Mouse (Mus musculus) hindbrain, embryonic 15.5 days (tissue): ENCODE data around the gene Fcgr1. TPM values are rescaled to one million over a fixed set of nuclear protein-coding genes. Genes with fewer than 3 reads are reported as not detected.
"Not testable (repeated sequence)": the region's sequence is repeated elsewhere in the genome, so short reads cannot be mapped to it uniquely, and the experiment has no call there.

Experiments
- ATAC-seq: fragments of 200-750 bp; cut with Nextera tagmentation; 2 replicates; pipeline ENCODE4 v1.8.0; 2017; ENCODE audit warnings: low read depth, moderate number of reproducible peaks, moderate TSS enrichment; ENCODE audit not compliant: low FRiP score
- H3K27ac ChIP-seq: fragments of 300-500 bp; sonication (generic); replicated peaks from 2 replicates; pipeline ENCODE4 v1.5.1; 2015; ENCODE audit warnings: mild to moderate bottlenecking, inconsistent platforms
- H3K27me3 ChIP-seq: fragments of 300-500 bp; sonication (generic); 2 replicates; pipeline ENCODE4 v1.6.1; 2015; ENCODE audit warnings: control low read depth, inconsistent platforms
- H3K36me3 ChIP-seq: fragments of 300-500 bp; sonication (generic); 2 replicates; pipeline ENCODE4 v1.6.1; 2015; ENCODE audit warnings: control low read depth, inconsistent platforms
- H3K4me1 ChIP-seq: fragments of 300-500 bp; sonication (generic); replicated peaks from 2 replicates; pipeline ENCODE4 v1.6.1; 2015; ENCODE audit warnings: control low read depth, inconsistent platforms
- H3K4me2 ChIP-seq: fragments of 300-500 bp; sonication (generic); 2 replicates; pipeline ENCODE4 v1.6.1; 2015; ENCODE audit warnings: moderate library complexity, mild to moderate bottlenecking, inconsistent platforms
- H3K4me3 ChIP-seq: fragments of 300-500 bp; sonication (generic); 2 replicates; pipeline ENCODE4 v1.5.1; 2015; ENCODE audit warnings: mild to moderate bottlenecking, inconsistent platforms
- H3K9ac ChIP-seq: fragments of 300-500 bp; sonication (generic); 2 replicates; pipeline ENCODE4 v1.6.1; 2015; ENCODE audit warnings: inconsistent platforms
- H3K9me3 ChIP-seq: fragments of 300-500 bp; sonication (generic); 2 replicates; pipeline ENCODE4 v1.6.1; 2016; ENCODE audit warnings: control low read depth, inconsistent platforms
- WGBS: fragments of 180-500 bp; shearing (Covaris S2); methylation state at CpG from one replicate; pipeline ENCODE4 v1.1.7; 2015; 5-methylcytosine and 5-hydroxymethylcytosine counted together
- polyA plus RNA-seq: library from polyadenylated mRNA; unstranded; fragments of >200 nt; fragmentation: Nextera tagmentation; extraction: Ambion mirVana; gene quantifications from 2 replicates; pipeline ENCODE4 v1.2.1, GENCODE M21; 2015

Gene Fcgr1
- 1.4 and 2.3 TPM in 2 replicates for polyA plus RNA-seq

DNA sequence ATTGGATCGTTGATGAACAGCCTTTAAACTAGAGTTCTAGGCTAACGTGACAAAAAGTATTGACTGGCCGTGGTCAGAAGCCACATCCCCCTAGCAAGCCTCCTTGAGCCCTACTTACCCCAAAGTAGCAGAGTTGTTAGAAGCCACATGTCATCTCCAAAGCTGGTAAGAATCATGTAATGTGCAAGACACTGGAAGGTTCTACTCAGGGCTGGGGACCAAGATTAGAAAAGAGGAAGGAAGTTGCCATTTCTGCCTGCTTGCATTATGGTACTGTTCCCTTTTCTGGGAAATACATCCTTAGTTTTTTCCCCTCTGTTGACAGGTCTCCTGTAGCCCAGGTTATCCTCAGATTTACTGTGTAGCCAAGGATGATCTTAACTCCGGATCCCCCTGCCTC lies at the start of gene Fcgr1:
TSS of gene Fcgr1 (minus strand) at position 183 of the 400 bp plus-strand sequence.
- H3K4me2 ChIP-seq = no peak within 1 kb of the TSS
- 85% methylated on average over 4 of the region's 4 CpGs for WGBS
- no peak within 1 kb of the TSS for H3K27ac ChIP-seq
- H3K27me3 ChIP-seq = no peaks in the 10 kb centered on the region
- H3K4me3 ChIP-seq = no peak within 1 kb of the TSS
- H3K9me3 ChIP-seq = no peaks in the 10 kb centered on the region
- no peak within 1 kb of the TSS for H3K9ac ChIP-seq
- H3K4me1 ChIP-seq = no peaks in the 10 kb centered on the region
- ATAC-seq = no peak
- no peaks in the 10 kb centered on the region for H3K36me3 ChIP-seq

DNA sequence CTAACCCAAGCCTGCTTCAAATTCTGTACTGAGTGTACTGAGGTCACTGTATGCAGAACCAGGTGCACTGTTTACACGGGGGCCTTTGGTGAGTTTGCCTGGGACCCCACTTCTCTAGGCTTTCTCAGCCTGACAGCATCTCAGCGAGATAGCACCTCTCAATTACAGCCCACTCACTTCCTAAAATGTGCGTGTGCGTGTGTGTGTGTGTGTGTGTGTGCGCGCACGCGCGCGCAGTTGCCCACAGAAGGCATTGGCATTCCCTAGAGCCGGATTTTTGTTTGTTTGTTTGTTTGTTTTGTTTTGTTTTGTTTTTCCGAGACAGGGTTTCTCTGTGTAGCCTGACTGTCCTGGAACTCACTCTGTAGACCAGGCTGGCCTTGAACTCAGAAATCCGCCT lies 48.9 kb upstream of the Fcgr1 start:
- H3K9ac ChIP-seq, H3K27ac ChIP-seq, H3K36me3 ChIP-seq, H3K4me3 ChIP-seq, H3K9me3 ChIP-seq, ATAC-seq, H3K4me1 ChIP-seq, H3K4me2 ChIP-seq: not testable (repeated sequence)
- WGBS = 58% methylated on average over 13 of the region's 13 CpGs
- peaks cover 59% of the 10 kb centered on the region for H3K27me3 ChIP-seq

DNA sequence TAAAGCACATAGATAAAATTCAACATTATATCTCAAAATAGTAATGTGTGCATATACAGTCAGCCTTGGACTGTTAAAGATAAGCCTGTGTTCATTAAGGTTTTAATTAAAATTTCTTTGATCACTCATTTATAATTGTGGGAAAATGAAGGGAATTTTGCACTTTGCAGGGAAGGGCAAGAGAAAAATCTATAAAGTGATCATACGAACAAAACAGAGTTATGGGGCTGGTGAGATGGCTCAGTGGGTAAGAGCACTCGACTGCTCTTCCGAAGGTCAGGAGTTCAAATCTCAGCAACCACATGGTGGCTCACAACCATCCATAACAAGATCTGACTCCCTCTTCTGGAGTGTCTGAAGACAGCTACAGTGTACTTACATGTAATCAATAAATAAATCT lies 48.3 kb upstream of the Fcgr1 start:
- WGBS = 52% methylated on average over 3 of the region's 3 CpGs
- not testable (repeated sequence) for ATAC-seq
- H3K27me3 ChIP-seq = peaks cover 65% of the 10 kb centered on the region

DNA sequence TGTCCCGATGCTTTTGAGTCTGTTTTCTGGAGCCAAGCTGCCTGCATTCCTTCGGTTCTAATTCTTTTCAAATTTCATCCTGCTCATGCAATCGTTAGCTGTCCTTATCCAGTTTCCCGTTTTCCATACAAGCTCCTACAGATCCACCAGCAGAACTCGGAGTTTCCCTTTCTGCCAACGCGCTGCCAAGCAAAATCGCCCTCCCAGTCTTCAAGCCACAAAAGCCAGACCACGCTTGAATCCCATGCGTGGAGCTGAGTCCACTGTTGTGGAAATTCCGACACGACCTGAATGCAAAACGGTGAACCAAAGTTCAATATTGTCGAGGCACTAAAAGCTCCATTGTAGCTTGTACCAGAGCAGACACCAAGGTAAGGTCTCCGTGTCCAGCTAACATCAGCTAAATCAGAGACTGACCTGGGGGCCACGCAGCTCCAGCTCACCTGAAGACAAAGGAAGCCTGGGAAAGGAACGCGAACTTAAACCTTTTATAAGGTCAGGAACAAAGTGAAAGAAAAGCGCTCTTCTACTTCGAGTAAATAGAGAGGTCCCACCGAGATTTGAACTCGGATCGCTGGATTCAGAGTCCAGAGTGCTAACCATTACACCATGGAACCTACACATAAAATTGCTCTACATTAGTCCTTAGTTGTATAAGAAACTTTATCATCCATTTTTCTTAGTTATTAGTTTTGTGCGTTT lies 47.0 kb upstream of the Fcgr1 start:
- Histone ChIP-seq H3K27ac (no peak overlapping the region), H3K9me3 (no peaks in the 10 kb centered on the region), H3K4me1 (no peaks in the 10 kb centered on the region), H3K4me3 (no peak overlapping the region), H3K9ac (no peak overlapping the region), H3K36me3 (no peaks in the 10 kb centered on the region), H3K27me3 (peaks cover 78% of the 10 kb centered on the region), H3K4me2 (no peak overlapping the region)
- 3% methylated on average over 24 of the region's 24 CpGs for WGBS
- ATAC-seq = no peak

More for the DNA sequence above, 48.3 kb upstream of the Fcgr1 start:
- H3K9ac ChIP-seq, H3K4me1 ChIP-seq, H3K4me3 ChIP-seq, H3K27ac ChIP-seq, H3K4me2 ChIP-seq, H3K9me3 ChIP-seq, H3K36me3 ChIP-seq: not testable (repeated sequence)

DNA sequence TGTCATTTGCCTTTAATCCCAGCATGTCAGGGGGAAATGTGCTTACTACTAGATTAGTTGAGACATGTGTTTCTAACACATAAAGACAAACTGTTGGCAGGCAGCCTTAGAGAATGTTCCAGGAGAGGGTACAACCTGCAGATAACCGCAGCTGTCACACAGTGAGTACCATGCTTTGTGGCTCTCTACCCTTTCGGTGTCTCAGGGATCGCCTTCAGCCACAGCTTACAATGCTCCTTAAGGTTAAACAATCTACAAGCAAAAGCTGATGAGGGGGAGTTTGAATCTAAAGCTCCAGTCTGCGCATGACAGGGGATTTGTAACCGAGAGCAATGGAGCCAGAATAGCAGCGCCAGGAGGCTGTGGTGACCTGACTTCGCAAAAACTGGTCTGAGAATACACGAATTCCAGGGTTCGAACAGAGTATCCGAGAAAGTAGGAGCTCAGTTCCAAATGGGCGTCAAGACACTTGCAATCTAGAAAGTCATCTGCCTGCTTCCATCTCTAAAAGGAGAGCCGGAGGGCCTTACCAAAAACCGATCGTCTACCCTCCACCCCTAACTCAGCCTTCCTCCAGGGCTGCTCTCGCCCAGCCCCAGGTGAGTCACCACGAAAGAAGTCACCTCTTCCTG lies 45.2 kb upstream of the Fcgr1 start:
- ATAC-seq = no peak
- Histone ChIP-seq H3K4me3 (no peak overlapping the region), H3K9me3 (no peaks in the 10 kb centered on the region), H3K4me2 (no peak overlapping the region), H3K4me1 (no peaks in the 10 kb centered on the region), H3K9ac (no peak overlapping the region), H3K27me3 (peaks cover 78% of the 10 kb centered on the region), H3K27ac (no peak overlapping the region), H3K36me3 (no peaks in the 10 kb centered on the region)
- WGBS = 48% methylated on average over 16 of the region's 16 CpGs

DNA sequence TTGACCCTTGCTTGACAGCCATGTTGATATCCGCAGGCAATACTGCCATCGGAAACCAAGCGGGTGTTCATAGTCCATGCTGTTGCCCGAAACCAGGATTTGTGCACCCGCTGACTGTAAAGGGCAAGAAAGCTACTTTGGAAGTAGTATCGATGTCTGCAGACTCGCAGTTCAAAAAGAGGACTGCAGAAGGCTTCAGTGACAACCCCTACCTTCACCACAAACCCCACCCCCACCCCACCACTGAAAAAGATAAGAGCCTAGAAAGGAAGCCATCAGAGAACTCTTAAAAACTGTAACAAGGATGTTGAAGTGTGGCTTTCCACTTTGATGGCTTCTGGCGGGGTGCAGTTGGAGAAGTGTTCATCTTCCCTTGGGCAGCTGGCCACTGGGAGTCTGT lies 44.3 kb upstream of the Fcgr1 start:
- Histone ChIP-seq H3K4me3 (no peak overlapping the region), H3K27me3 (peaks cover 83% of the 10 kb centered on the region), H3K36me3 (no peaks in the 10 kb centered on the region), H3K4me2 (no peak overlapping the region), H3K27ac (no peak overlapping the region), H3K9me3 (no peaks in the 10 kb centered on the region), H3K9ac (no peak overlapping the region), H3K4me1 (no peaks in the 10 kb centered on the region)
- whole genome bisulfite sequencing = 95% methylated on average over 8 of the region's 8 CpGs
- ATAC-seq = no peak

DNA sequence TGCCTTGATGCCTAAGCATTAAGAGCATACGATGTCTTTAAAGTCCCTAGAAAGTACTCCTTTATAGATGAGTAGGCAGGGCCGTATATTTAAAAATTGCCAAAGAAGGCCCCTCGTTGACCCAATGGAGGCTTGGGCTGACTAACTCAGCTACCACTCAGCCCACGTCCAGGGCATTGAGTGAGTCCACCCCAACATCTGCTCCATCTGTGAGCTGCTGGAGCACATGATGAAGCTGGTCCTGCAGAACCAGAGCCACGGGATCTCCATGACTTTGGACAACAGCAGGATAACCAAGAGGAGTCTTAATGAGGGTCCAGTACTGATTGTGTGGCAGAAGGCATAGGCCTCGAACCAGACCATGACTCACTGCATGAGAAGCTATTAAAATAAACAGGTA lies 43.5 kb upstream of the Fcgr1 start:
- Histone ChIP-seq H3K9ac (no peak overlapping the region), H3K27me3 (peaks cover 85% of the 10 kb centered on the region), H3K4me3 (no peak overlapping the region), H3K4me1 (no peaks in the 10 kb centered on the region), H3K27ac (no peak overlapping the region), H3K36me3 (no peaks in the 10 kb centered on the region), H3K4me2 (no peak overlapping the region), H3K9me3 (no peaks in the 10 kb centered on the region)
- 87% methylated on average over 6 of the region's 6 CpGs for WGBS
- ATAC-seq = no peak

DNA sequence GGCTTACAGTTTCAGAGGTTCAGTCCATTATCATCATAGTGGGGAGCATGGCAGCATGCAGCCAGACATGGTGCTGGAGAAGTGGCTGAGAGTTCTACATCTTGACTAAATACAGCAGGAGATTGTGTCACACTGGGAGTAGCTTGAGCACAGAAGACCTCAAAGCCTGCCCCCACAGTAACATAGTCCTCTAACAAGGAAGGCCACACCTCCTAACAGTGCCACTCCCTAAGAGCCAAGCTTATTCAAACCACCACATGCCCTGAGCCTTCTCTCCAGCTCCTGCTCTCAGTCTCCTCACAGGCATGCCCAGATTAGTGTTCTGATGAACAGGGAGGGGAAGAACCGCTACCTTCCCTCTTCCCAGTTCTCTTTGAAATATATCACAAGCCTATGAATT lies 42.9 kb upstream of the Fcgr1 start:
- no peaks in the 10 kb centered on the region for H3K9me3 ChIP-seq
- H3K27ac ChIP-seq = no peak overlapping the region
- H3K4me3 ChIP-seq = no peak overlapping the region
- ATAC-seq = no peak
- H3K4me2 ChIP-seq = no peak overlapping the region
- H3K27me3 ChIP-seq = peaks cover 86% of the 10 kb centered on the region
- no peak overlapping the region for H3K9ac ChIP-seq
- no peaks in the 10 kb centered on the region for H3K36me3 ChIP-seq
- no peaks in the 10 kb centered on the region for H3K4me1 ChIP-seq
- 76% methylated on average over 1 of the region's 1 CpGs for WGBS

DNA sequence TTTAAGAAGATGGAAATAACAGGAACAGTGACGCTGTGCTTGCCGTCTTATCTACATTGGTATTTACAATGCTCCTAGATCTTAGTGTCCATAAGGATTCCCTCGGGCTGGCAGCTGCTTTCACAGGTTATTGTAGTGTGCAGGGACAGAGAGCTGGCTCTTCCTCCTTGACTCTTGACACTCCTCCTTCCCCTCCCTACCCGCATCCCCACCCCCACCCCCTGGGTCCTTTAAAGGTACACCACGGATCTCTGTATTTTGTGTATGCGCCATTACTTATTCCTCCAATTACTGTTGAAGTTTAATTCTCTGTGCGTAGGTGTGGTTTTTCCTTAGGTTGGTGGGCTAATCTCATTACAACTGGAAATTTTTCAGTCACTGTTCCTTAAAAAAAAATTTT lies 41.8 kb upstream of the Fcgr1 start:
- H3K27ac ChIP-seq = no peak overlapping the region
- H3K9me3 ChIP-seq = no peaks in the 10 kb centered on the region
- H3K4me3 ChIP-seq = no peak overlapping the region
- H3K4me1 ChIP-seq = no peaks in the 10 kb centered on the region
- H3K9ac ChIP-seq = no peak overlapping the region
- no peak for ATAC-seq
- 30% methylated on average over 7 of the region's 7 CpGs for WGBS
- no peak overlapping the region for H3K4me2 ChIP-seq
- peaks cover 84% of the 10 kb centered on the region for H3K27me3 ChIP-seq
- no peaks in the 10 kb centered on the region for H3K36me3 ChIP-seq

DNA sequence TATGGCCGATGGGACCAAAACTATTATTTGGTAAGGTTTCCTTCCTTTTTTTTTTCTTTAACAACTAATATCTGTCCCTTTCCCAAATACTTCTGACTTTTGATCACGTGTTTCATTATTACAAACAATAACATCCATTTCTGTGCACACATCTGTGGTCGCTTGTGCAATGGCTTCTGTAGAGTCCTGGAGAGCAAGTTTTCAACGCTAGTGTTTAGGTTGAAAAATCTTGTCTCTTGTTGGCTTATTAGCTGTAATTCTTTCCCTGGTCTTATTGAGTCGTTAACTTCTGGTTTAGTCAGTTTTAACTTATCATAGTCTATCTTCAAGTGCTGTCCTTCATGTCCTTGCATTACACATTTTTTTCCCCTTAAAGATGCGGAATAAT lies 41.4 kb upstream of the Fcgr1 start:
- H3K9ac ChIP-seq = no peak overlapping the region
- no peaks in the 10 kb centered on the region for H3K4me1 ChIP-seq
- H3K27me3 ChIP-seq = peaks cover 88% of the 10 kb centered on the region
- H3K4me2 ChIP-seq = no peak overlapping the region
- 56% methylated on average over 6 of the region's 6 CpGs for WGBS
- H3K36me3 ChIP-seq = no peaks in the 10 kb centered on the region
- H3K9me3 ChIP-seq = no peaks in the 10 kb centered on the region
- H3K27ac ChIP-seq = no peak overlapping the region
- no peak overlapping the region for H3K4me3 ChIP-seq
- no peak for ATAC-seq

DNA sequence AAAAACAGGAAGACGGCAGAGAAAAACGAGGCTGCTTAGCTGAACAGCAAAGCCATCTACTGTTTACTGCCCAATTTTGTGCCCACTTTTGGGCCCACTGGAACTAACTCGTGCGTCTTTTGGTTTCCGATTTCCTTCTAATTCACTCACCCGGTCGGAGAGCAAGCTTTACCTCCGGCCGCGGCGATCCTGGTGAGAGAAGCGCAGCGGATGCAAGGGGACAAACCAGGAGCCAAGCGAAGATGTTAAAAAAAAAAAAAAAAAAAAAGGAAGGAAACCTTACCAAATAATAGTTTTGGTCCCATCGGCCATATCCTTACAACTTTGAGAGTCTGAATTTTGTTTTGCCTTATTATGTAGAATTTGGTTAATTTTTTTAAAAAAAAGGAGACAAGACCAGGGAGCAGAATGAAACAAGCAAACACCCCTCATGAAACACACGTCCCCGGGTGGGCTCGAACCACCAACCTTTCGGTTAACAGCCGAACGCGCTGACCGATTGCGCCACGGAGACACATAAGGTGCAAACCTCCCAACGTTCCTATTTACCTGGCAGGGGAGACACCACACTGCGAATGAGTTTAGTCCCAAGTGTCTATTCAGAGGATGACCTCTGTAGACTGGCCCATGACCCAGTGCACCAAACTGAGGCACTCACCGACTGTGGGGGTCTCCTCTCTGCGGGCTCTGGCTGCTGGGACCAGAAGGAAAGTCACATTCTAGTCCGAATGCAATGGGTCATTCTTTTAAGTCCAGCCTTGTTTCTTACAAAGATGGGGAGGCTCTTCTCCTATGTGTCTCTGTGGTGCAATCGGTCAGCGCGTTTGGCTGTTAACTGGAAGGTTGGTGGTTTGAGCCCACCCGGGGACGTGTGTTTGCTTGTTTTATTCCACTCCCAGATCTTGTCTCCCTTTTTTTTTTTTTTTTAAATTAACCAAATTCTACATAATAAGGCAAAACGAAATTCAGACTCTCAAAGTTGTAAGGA lies 40.7 kb upstream of the Fcgr1 start:
- no peak overlapping the region for H3K4me3 ChIP-seq
- WGBS = 2% methylated on average over 36 of the region's 36 CpGs

More for the DNA sequence above, 40.7 kb upstream of the Fcgr1 start:
- Histone ChIP-seq H3K4me1 (no peaks in the 10 kb centered on the region), H3K36me3 (no peaks in the 10 kb centered on the region), H3K9ac (no peak overlapping the region), H3K27ac (no peak overlapping the region), H3K4me2 (no peak overlapping the region), H3K27me3 (peaks cover 91% of the 10 kb centered on the region), H3K9me3 (no peaks in the 10 kb centered on the region)
- ATAC-seq = no peak
